Mouse (Mus musculus) stomach, embryonic 14.5 days (tissue): ENCODE results near the gene Grin2b. TPM values are rescaled to one million over a fixed set of nuclear protein-coding genes. Genes with fewer than 3 reads are reported as not detected.

Experiments
- ATAC-seq: fragments of 200-750 bp; cut with Nextera tagmentation; 2 replicates; pipeline ENCODE4 v1.8.0; 2017; ENCODE audit warnings: low read depth, moderate TSS enrichment; ENCODE audit not compliant: insufficient number of reproducible peaks, insufficient read depth, low FRiP score
- H3K27ac ChIP-seq: fragments of 300-500 bp; sonication (generic); 2 replicates; pipeline ENCODE4 v1.5.1; 2014; ENCODE audit warnings: mild to moderate bottlenecking, low read length, moderate library complexity, mixed read lengths
- H3K27me3 ChIP-seq: fragments of 300-500 bp; sonication (generic); 2 replicates; pipeline ENCODE4 v1.6.1; 2014; ENCODE audit warnings: low read length, control low read depth, mixed read lengths; ENCODE audit not compliant: control insufficient read depth, insufficient read depth
- H3K36me3 ChIP-seq: fragments of 300-500 bp; sonication (generic); 2 replicates; pipeline ENCODE4 v1.6.1; 2014; ENCODE audit warnings: mild to moderate bottlenecking, control low read depth, low read length, moderate library complexity, mixed read lengths; ENCODE audit not compliant: control insufficient read depth, insufficient read depth
- H3K4me1 ChIP-seq: fragments of 300-500 bp; sonication (generic); 2 replicates; pipeline ENCODE4 v1.6.1; 2014; ENCODE audit warnings: low read length, control low read depth, mixed read lengths; ENCODE audit not compliant: control insufficient read depth, insufficient read depth
- H3K4me2 ChIP-seq: fragments of 300-500 bp; sonication (generic); replicated peaks from 2 replicates; pipeline ENCODE4 v1.6.1; 2014; ENCODE audit warnings: low read depth, low read length, control low read depth
- H3K4me3 ChIP-seq: fragments of 300-500 bp; sonication (generic); 2 replicates; pipeline ENCODE4 v1.5.1; 2014; ENCODE audit warnings: low read depth, low read length, control low read depth
- H3K9ac ChIP-seq: fragments of 300-500 bp; sonication (generic); replicated peaks from 2 replicates; pipeline ENCODE4 v1.6.1; 2014; ENCODE audit warnings: low read depth, mild to moderate bottlenecking, control low read depth, low read length, moderate library complexity, mixed read lengths
- H3K9me3 ChIP-seq: fragments of 300-500 bp; sonication (generic); 2 replicates; pipeline ENCODE4 v1.6.1; 2016; ENCODE audit warnings: low read depth, low read length, control low read depth; ENCODE audit not compliant: control insufficient read depth
- WGBS: fragments of 180-500 bp; shearing (Covaris S2); extraction: QIAGEN DNeasy Blood & Tissue Kit; methylation state at CpG from one replicate; pipeline ENCODE4 v1.1.7; 2014; 5-methylcytosine and 5-hydroxymethylcytosine counted together
- polyA plus RNA-seq: library from polyadenylated mRNA; unstranded; fragments of >200 nt; fragmentation: Nextera tagmentation; extraction: Ambion mirVana; gene quantifications from 2 replicates; pipeline ENCODE4 v1.2.1, GENCODE M21; 2014

Gene Grin2b
- polyA plus RNA-seq, 1 experiment from 2014 or later = 1.8 TPM

GRCm38 (mm10) chr6:135863965-135864364 lies 309.3 kb downstream of the Grin2b start:
- Histone ChIP-seq H3K4me2 (no peak overlapping the region), H3K36me3 (no peaks in the 10 kb centered on the region), H3K27ac (no peak overlapping the region), H3K4me1 (no peaks in the 10 kb centered on the region), H3K9ac (no peak overlapping the region), H3K4me3 (no peak overlapping the region), H3K9me3 (no peaks in the 10 kb centered on the region), H3K27me3 (no peaks in the 10 kb centered on the region)
- WGBS = 73% methylated on average over 5 of the region's 5 CpGs
- no peak for ATAC-seq

- Histone ChIP-seq H3K9ac (no peak overlapping the region), H3K36me3 (no peaks in the 10 kb centered on the region), H3K4me1 (no peaks in the 10 kb centered on the region), H3K4me3 (no peak overlapping the region), H3K9me3 (no peaks in the 10 kb centered on the region), H3K4me2 (no peak overlapping the region), H3K27ac (no peak overlapping the region), H3K27me3 (no peaks in the 10 kb centered on the region)
- 44% methylated on average over 8 of the region's 8 CpGs for WGBS
- ATAC-seq = no peak
These were observed 313.8 kb downstream of the Grin2b start for GRCm38 (mm10) chr6:135859502-135859901.

GRCm38 (mm10) chr6:135854173-135854591 lies 319.1 kb downstream of the Grin2b start:
- H3K27me3 ChIP-seq = no peaks in the 10 kb centered on the region
- H3K27ac ChIP-seq = no peak overlapping the region
- no peak overlapping the region for H3K9ac ChIP-seq
- H3K4me3 ChIP-seq = no peak overlapping the region
- 60% methylated on average over 8 of the region's 8 CpGs for whole genome bisulfite sequencing
- no peak overlapping the region for H3K4me2 ChIP-seq
- no peaks in the 10 kb centered on the region for H3K9me3 ChIP-seq
- ATAC-seq = no peak
- no peaks in the 10 kb centered on the region for H3K4me1 ChIP-seq
- no peaks in the 10 kb centered on the region for H3K36me3 ChIP-seq

- Histone ChIP-seq H3K36me3 (no peaks in the 10 kb centered on the region), H3K27me3 (no peaks in the 10 kb centered on the region), H3K9me3 (no peaks in the 10 kb centered on the region), H3K4me2 (no peak overlapping the region), H3K9ac (no peak overlapping the region), H3K27ac (no peak overlapping the region), H3K4me3 (no peak overlapping the region), H3K4me1 (no peaks in the 10 kb centered on the region)
- WGBS = 83% methylated on average over 3 of the region's 3 CpGs
- no peak for ATAC-seq
These were observed 329.6 kb downstream of the Grin2b start for GRCm38 (mm10) chr6:135843755-135844154.

- ATAC-seq = no peak
- no peak overlapping the region for H3K9ac ChIP-seq
- H3K4me1 ChIP-seq = no peaks in the 10 kb centered on the region
- H3K27me3 ChIP-seq = no peaks in the 10 kb centered on the region
- 91% methylated on average over 4 of the region's 4 CpGs for WGBS
- H3K4me2 ChIP-seq = no peak overlapping the region
- no peak overlapping the region for H3K4me3 ChIP-seq
- H3K27ac ChIP-seq = no peak overlapping the region
- H3K36me3 ChIP-seq = no peaks in the 10 kb centered on the region
- H3K9me3 ChIP-seq = no peaks in the 10 kb centered on the region
These were observed 337.0 kb downstream of the Grin2b start for GRCm38 (mm10) chr6:135836353-135836752.

- 73% methylated on average over 5 of the region's 5 CpGs for WGBS
- no peak overlapping the region for H3K9ac ChIP-seq
- H3K36me3 ChIP-seq = no peaks in the 10 kb centered on the region
- no peaks in the 10 kb centered on the region for H3K4me1 ChIP-seq
- no peaks in the 10 kb centered on the region for H3K9me3 ChIP-seq
- no peak overlapping the region for H3K4me3 ChIP-seq
- no peak overlapping the region for H3K4me2 ChIP-seq
- no peaks in the 10 kb centered on the region for H3K27me3 ChIP-seq
- ATAC-seq = no peak
- H3K27ac ChIP-seq = no peak overlapping the region
These were observed 339.8 kb downstream of the Grin2b start for GRCm38 (mm10) chr6:135833542-135833941.

- Histone ChIP-seq H3K4me2 (no peak overlapping the region), H3K36me3 (no peaks in the 10 kb centered on the region), H3K4me3 (no peak overlapping the region), H3K27ac (no peak overlapping the region), H3K9ac (no peak overlapping the region), H3K4me1 (no peaks in the 10 kb centered on the region), H3K9me3 (no peaks in the 10 kb centered on the region), H3K27me3 (no peaks in the 10 kb centered on the region)
- WGBS = 85% methylated on average over 3 of the region's 3 CpGs
- no peak for ATAC-seq
These were observed 341.3 kb downstream of the Grin2b start for GRCm38 (mm10) chr6:135832041-135832440.

- Histone ChIP-seq H3K4me3 (no peak overlapping the region), H3K27me3 (no peaks in the 10 kb centered on the region), H3K27ac (no peak overlapping the region), H3K9me3 (no peaks in the 10 kb centered on the region), H3K4me1 (no peaks in the 10 kb centered on the region), H3K4me2 (no peak overlapping the region), H3K9ac (no peak overlapping the region), H3K36me3 (no peaks in the 10 kb centered on the region)
- 81% methylated on average over 1 of the region's 1 CpGs for WGBS
- no peak for ATAC-seq
These were observed 342.3 kb downstream of the Grin2b start for GRCm38 (mm10) chr6:135831032-135831431.

- no peak overlapping the region for H3K9ac ChIP-seq
- no peaks in the 10 kb centered on the region for H3K9me3 ChIP-seq
- no peak overlapping the region for H3K27ac ChIP-seq
- 84% methylated on average over 7 of the region's 7 CpGs for WGBS
- H3K4me3 ChIP-seq = no peak overlapping the region
- H3K4me2 ChIP-seq = no peak overlapping the region
- H3K4me1 ChIP-seq = no peaks in the 10 kb centered on the region
- H3K36me3 ChIP-seq = no peaks in the 10 kb centered on the region
- H3K27me3 ChIP-seq = no peaks in the 10 kb centered on the region
- ATAC-seq = no peak
These were observed 343.9 kb downstream of the Grin2b start for GRCm38 (mm10) chr6:135829458-135829857.
